Mouse (Mus musculus) monocyte, adult 2 months (primary cell): ENCODE measurements around the gene Riiad1.

ENCODE experiments used
- DNase-seq, 2 experiments: peaks; one replicate each; pipeline ENCODE4 v3.0.0; 2022; ENCODE audit warnings: low spot score in 2 of 2, low read depth in 1 of 2

Riiad1 gene

GRCm38 (mm10) chr3:94465632-94466430 is 14.3 kb downstream of the Riiad1 start:
- DNase-seq, result no peak

DNA sequence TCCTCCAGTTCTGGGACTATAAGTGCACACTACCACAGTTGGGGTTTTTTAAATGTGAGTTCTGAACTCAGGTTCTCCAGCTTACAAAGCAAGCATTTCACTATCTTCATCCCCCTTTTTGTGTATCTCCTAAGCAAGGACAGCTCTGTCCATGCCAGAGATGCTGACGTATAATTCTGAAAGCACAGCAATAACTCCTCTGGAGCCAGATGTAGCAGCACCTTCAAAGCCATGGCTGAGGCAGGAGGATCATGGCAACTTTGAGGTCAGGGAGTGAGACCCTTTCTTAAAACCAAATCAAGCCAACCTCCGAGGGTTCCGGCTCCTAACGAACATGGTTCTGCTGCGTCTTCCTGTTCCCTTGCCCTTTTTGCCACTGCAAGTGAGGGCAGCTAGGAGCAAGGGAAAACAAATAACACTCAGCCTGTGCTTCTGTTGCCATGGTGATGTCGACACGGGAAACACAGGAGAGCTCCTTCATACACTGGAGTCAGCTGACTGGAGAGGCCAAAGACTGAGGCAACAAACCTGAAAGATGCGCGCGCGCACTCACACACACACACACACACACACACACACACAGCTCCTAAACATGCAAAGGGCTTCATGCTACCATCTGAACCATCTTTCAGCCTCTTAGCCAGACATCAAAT is 16.1 kb downstream of the Riiad1 start:
- no peak for DNase-seq

DNA sequence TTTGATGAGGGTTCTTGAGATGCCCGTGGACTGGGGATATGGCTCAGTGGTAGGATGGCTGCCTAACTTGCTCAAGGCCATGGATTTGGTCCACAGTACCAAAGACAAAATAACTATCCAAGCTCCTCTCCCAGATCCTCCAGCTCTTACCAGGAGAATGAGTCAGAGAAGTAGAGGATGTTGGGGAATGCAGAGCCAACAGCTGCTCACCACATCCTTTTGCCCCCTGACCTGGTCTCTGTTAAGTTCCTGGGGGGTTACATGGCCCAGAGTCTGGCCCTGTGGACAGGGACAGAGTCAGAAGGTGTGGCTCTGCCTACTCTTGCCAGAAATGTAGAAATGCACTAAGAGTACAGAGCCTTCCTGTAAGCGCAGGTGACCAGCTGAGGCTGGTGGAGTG is 20.3 kb downstream of the Riiad1 start:
- no peak for DNase-seq

DNA sequence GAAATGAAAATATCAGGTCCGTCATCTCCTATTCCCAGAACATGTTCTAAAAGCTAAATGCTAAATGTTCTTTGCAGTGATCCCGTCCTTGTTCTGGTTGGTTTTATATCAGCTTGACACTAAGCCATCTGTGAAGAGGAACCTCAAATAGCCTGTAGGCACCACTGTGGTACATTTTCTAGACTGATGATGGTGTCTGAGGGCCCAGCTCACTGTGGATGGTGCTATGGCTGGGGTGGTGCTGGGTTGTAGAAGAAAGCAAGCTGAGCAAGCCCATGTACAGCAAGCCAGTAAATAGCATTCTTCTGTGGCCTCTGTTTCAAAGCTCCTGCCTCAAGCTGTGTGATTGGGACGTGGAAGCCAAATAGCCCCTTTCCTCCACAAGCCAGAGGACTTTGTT is 23.1 kb downstream of the Riiad1 start:
- DNase-seq, result no peak

GRCm38 (mm10) chr3:94456529-94457000 is 23.6 kb downstream of the Riiad1 start:
- DNase-seq, result peak; percentile 33 to 44

DNA sequence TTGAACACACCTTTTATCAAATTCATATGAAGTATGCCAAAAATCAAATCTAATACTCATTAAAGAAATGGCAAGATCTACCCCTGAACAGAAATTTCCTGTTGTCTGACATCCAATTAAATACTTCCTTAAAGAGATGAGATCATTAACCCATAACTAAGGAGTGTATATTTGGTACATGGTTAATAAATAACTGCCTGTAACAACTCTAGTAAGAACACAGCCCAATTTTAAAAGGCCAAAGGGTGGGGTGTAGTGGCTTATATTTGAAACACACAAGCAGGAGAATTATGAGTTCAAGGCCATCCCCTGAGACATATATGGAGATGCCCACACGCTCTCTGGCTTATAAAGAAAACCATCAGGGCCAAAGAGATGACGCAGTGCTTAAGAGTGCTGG is 30.8 kb downstream of the Riiad1 start:
- DNase-seq, result no peak

DNA sequence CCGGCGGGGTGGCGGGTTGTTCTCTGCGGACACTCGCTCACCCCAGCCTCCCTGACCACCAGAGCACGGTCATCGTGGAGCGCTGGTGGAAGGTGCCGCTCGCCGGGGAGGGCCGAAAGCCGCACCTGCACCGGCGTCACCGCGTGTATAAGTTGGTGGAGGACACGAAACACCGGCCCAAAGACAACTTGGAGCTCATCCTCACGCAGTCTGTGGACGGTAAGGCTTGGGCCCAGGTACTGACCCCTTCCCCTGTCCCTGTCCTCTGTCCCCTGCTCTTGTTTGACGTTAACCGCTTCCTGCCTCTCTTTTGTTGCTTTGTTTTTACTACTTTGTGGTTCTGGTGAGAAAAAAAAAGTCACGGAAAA is 36.6 kb downstream of the Riiad1 start, which contains the start of gene Oaz3:
Gene Oaz3, minus strand, starts transcription at position 319 of the 368 bp plus-strand sequence.
- no peak for DNase-seq

GRCm38 (mm10) chr3:94442951-94443596 is 37.1 kb downstream of the Riiad1 start, which contains the start of gene Mrpl9:
TSS of gene Mrpl9 (plus strand) at chr3:94443318.
- peak; percentile 64 to 84 for DNase-seq

DNA sequence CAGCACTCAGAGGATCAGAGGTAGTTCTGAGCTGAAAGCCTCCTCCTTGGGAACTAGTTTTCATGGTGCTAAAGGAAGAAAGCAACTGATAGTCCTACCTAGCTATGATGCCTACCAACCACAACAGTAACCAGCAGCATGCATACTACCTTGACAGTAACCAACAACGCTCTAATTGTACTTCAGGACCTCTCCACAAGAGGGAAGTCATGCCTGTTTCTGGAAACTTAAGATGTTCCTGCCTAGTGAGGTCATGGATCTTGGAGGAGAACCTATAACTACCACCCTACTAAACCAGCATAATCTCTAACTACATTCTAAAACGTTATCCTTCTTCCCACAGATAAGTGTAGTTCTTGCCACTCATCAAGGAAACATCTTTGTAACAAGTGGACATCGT is 39.0 kb downstream of the Riiad1 start:
- no peak for DNase-seq

- no peak for DNase-seq
These were observed 43.7 kb downstream of the Riiad1 start for GRCm38 (mm10) chr3:94436420-94436819.

DNA sequence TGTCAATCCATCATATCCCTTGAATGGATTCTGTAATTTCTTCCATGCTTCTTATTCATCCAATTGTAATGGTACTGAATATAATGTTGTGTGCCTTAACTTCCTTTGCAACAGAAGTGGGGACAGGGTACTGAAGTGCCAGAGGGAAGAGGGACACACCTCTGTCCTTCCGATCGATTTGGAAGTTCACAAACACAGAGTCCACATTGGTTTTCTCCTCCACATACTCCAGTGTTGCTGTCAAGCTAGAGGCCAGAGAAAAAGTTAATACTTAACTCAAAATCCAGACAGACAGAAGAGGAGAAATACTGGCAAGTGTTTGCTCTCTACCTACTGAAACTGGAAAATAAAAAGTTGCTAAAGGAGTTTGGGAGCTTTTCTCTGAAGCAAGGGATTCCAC is 45.8 kb downstream of the Riiad1 start:
- DNase-seq, result no peak

DNA sequence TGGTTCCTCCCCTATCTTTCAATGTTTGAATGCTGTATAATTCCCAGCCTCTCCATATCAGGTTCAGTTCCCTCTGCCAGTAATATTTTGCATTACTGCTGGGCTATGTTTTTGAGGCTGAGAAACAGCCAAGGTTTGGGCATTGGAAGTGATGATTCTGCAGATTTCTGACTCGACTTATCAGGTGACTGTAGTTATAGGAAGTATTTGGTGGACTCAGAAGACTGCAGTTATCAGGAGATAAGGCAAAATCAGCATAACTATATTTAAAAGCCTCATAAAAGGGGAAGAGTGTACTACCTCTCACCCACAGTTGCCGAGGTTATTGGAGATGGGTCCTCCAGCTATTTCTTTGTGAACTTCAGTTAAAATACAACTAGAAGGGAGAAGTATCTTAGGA is 49.2 kb downstream of the Riiad1 start:
- DNase-seq, result no peak
